Mouse (Mus musculus) induced T-regulatory cell, adult 2 months (primary cell): ENCODE data around the gene Tmco4.

ENCODE experiments used
- DNase-seq: peaks from one replicate; pipeline ENCODE4 v3.0.0-alpha.2; 2012; ENCODE audit warnings: low read depth

The Tmco4 gene

GRCm38 (mm10) chr4:139057291-139057690 is 84.6 kb downstream of the Tmco4 start:
- no peak for DNase-seq

- no peak for DNase-seq
Observed at GRCm38 (mm10) chr4:139058029-139058428, 85.3 kb downstream of the Tmco4 start.

GRCm38 (mm10) chr4:139059569-139059968 is 86.9 kb downstream of the Tmco4 start:
- no peak for DNase-seq

GRCm38 (mm10) chr4:139064831-139065230 is 92.1 kb downstream of the Tmco4 start:
- DNase-seq, result no peak

- DNase-seq, result no peak
Observed at GRCm38 (mm10) chr4:139068287-139068686, 95.6 kb downstream of the Tmco4 start.

GRCm38 (mm10) chr4:139074060-139074459 is 101.4 kb downstream of the Tmco4 start:
- no peak for DNase-seq

GRCm38 (mm10) chr4:139075041-139075711 is 102.5 kb downstream of the Tmco4 start, which contains the start of gene Htr6:
TSS of gene Htr6 (minus strand) at chr4:139075570.
- DNase-seq, result no peak

GRCm38 (mm10) chr4:139075915-139076314 is 103.2 kb downstream of the Tmco4 start:
- peak; percentile 25 for DNase-seq

- peak; percentile 26 for DNase-seq
Observed at GRCm38 (mm10) chr4:139078313-139078712, 105.6 kb downstream of the Tmco4 start.

- no peak for DNase-seq
Observed at GRCm38 (mm10) chr4:139078726-139079125, 106.0 kb downstream of the Tmco4 start.

- DNase-seq, result no peak
Observed at GRCm38 (mm10) chr4:139079439-139079838, 106.8 kb downstream of the Tmco4 start.

GRCm38 (mm10) chr4:139080259-139080658 is 107.6 kb downstream of the Tmco4 start:
- no peak for DNase-seq

GRCm38 (mm10) chr4:139081270-139081931 is 108.7 kb downstream of the Tmco4 start:
- no peak for DNase-seq

- DNase-seq, result no peak
Observed at GRCm38 (mm10) chr4:139082790-139083564, 110.3 kb downstream of the Tmco4 start.

GRCm38 (mm10) chr4:139085337-139085736 is 112.6 kb downstream of the Tmco4 start:
- DNase-seq, result no peak

GRCm38 (mm10) chr4:139086037-139086436 is 113.3 kb downstream of the Tmco4 start:
- peak; percentile 94 for DNase-seq

GRCm38 (mm10) chr4:139086984-139087383 is 114.3 kb downstream of the Tmco4 start:
- DNase-seq, result peak; percentile 77

GRCm38 (mm10) chr4:139088982-139089671 is 116.4 kb downstream of the Tmco4 start:
- no peak for DNase-seq

GRCm38 (mm10) chr4:139090303-139090940 is 117.7 kb downstream of the Tmco4 start:
- DNase-seq, result no peak

GRCm38 (mm10) chr4:139091066-139091465 is 118.4 kb downstream of the Tmco4 start:
- no peak for DNase-seq

- DNase-seq, result peak; percentile 20
Observed at GRCm38 (mm10) chr4:139091478-139092355, 119.0 kb downstream of the Tmco4 start.
